Mouse (Mus musculus) heart, embryonic 12.5 days (tissue): ENCODE results near the gene Ahnak2. TPM values are rescaled to one million over a fixed set of nuclear protein-coding genes. Genes with fewer than 3 reads are reported as not detected.

Source experiments
- ATAC-seq: fragments of 200-750 bp; cut with Nextera tagmentation; 2 replicates; pipeline ENCODE4 v1.8.0; 2017; ENCODE audit warnings: moderate TSS enrichment, moderate library complexity; ENCODE audit not compliant: insufficient number of reproducible peaks, low FRiP score
- H3K27ac ChIP-seq: fragments of 300-500 bp; sonication (generic); 2 replicates; pipeline ENCODE4 v1.5.1; 2016; ENCODE audit warnings: mild to moderate bottlenecking, moderate library complexity; ENCODE audit not compliant: poor library complexity, severe bottlenecking
- H3K27me3 ChIP-seq: fragments of 300-500 bp; sonication (generic); replicated peaks from 2 replicates; pipeline ENCODE4 v1.6.1; 2016; ENCODE audit warnings: mild to moderate bottlenecking, moderate library complexity
- H3K36me3 ChIP-seq: fragments of 300-500 bp; sonication (generic); 2 replicates; pipeline ENCODE4 v1.6.1; 2016; ENCODE audit warnings: mild to moderate bottlenecking, moderate library complexity
- H3K4me1 ChIP-seq: fragments of 300-500 bp; sonication (generic); replicated peaks from 2 replicates; pipeline ENCODE4 v1.6.1; 2016; ENCODE audit warnings: mild to moderate bottlenecking
- H3K4me2 ChIP-seq: fragments of 300-500 bp; sonication (generic); 2 replicates; pipeline ENCODE4 v1.6.1; 2016; ENCODE audit warnings: mild to moderate bottlenecking, moderate library complexity
- H3K4me3 ChIP-seq: fragments of 300-500 bp; sonication (generic); 2 replicates; pipeline ENCODE4 v1.5.1; 2016; ENCODE audit warnings: mild to moderate bottlenecking
- H3K9ac ChIP-seq: fragments of 300-500 bp; sonication (generic); 2 replicates; pipeline ENCODE4 v1.6.1; 2016; ENCODE audit warnings: mild to moderate bottlenecking, moderate library complexity
- H3K9me3 ChIP-seq: fragments of 300-500 bp; sonication (generic); replicated peaks from 2 replicates; pipeline ENCODE4 v1.6.1; 2016; ENCODE audit warnings: mild to moderate bottlenecking, moderate library complexity
- WGBS: fragments of 180-500 bp; shearing (Covaris S2); methylation state at CpG from one replicate; pipeline ENCODE4 v1.1.7; 2016; 5-methylcytosine and 5-hydroxymethylcytosine counted together
- polyA plus RNA-seq: library from polyadenylated mRNA; unstranded; fragments of >200 nt; fragmentation: Nextera tagmentation; extraction: Ambion mirVana; gene quantifications from 2 replicates; pipeline ENCODE4 v1.2.1, GENCODE M21; 2016

Gene Ahnak2
- polyA plus RNA-seq, 1 experiment from 2014 or later, result 1.4 TPM

GRCm38 (mm10) chr12:112795466-112796104, 6.9 kb downstream of the Ahnak2 start:
- peak; percentile 63 for ATAC-seq
- H3K27me3 ChIP-seq, result peaks cover 35% of the 10 kb centered on the region
- no peaks in the 10 kb centered on the region for H3K36me3 ChIP-seq
- H3K27ac ChIP-seq, result no peak overlapping the region
- H3K4me3 ChIP-seq, result 0 out of 2 replicates have a peak overlapping the region, but pooled peaks have one; percentile 13
- H3K9ac ChIP-seq, result peak overlapping the region; percentile 34; the same call in 1 of the 2 replicates
- 48% methylated on average over 18 of the region's 18 CpGs for WGBS
- H3K4me1 ChIP-seq, result peaks cover 56% of the 10 kb centered on the region
- H3K9me3 ChIP-seq, result no peaks in the 10 kb centered on the region
- H3K4me2 ChIP-seq, result peak overlapping the region; percentile 38

GRCm38 (mm10) chr12:112794998-112795397, 7.5 kb downstream of the Ahnak2 start:
- Histone ChIP-seq H3K36me3 (no peaks in the 10 kb centered on the region), H3K27me3 (peaks cover 33% of the 10 kb centered on the region), H3K9ac (0 out of 2 replicates have a peak overlapping the region, but pooled peaks have one; percentile 34), H3K4me2 (peak overlapping the region; percentile 38), H3K4me3 (no peak overlapping the region), H3K27ac (0 out of 2 replicates have a peak overlapping the region, but pooled peaks have one; percentile 70), H3K9me3 (no peaks in the 10 kb centered on the region), H3K4me1 (peaks cover 55% of the 10 kb centered on the region)
- no peak for ATAC-seq
- WGBS, result 86% methylated on average over 5 of the region's 5 CpGs

- H3K27me3 ChIP-seq, result peaks cover 27% of the 10 kb centered on the region
- H3K4me3 ChIP-seq, result no peak overlapping the region
- H3K27ac ChIP-seq, result peak overlapping the region; percentile 70
- H3K9me3 ChIP-seq, result no peaks in the 10 kb centered on the region
- 14% methylated on average over 7 of the region's 7 CpGs for WGBS
- peaks cover 55% of the 10 kb centered on the region for H3K4me1 ChIP-seq
- H3K4me2 ChIP-seq, result peak overlapping the region; percentile 48
- H3K9ac ChIP-seq, result no peak overlapping the region
- H3K36me3 ChIP-seq, result no peaks in the 10 kb centered on the region
- ATAC-seq, result no peak
Measured at GRCm38 (mm10) chr12:112794356-112794816, 8.1 kb downstream of the Ahnak2 start.

GRCm38 (mm10) chr12:112793601-112794355, 8.7 kb downstream of the Ahnak2 start:
- Histone ChIP-seq H3K27me3 (peaks cover 21% of the 10 kb centered on the region), H3K4me2 (peak overlapping the region; percentile 48), H3K27ac (peak overlapping the region; percentile 70), H3K4me1 (peaks cover 55% of the 10 kb centered on the region), H3K9ac (no peak overlapping the region), H3K36me3 (no peaks in the 10 kb centered on the region), H3K9me3 (no peaks in the 10 kb centered on the region), H3K4me3 (no peak overlapping the region)
- peak; percentile 75 for ATAC-seq
- 55% methylated on average over 13 of the region's 13 CpGs for WGBS

- Histone ChIP-seq H3K9me3 (no peaks in the 10 kb centered on the region), H3K9ac (no peak overlapping the region), H3K4me2 (no peak overlapping the region), H3K27ac (no peak overlapping the region), H3K27me3 (peaks cover 12% of the 10 kb centered on the region), H3K4me3 (no peak overlapping the region), H3K36me3 (no peaks in the 10 kb centered on the region), H3K4me1 (peaks cover 32% of the 10 kb centered on the region)
- ATAC-seq, result no peak
- 71% methylated on average over 8 of the region's 8 CpGs for WGBS
Measured at GRCm38 (mm10) chr12:112791026-112791425, 11.4 kb downstream of the Ahnak2 start.

- peaks cover 10% of the 10 kb centered on the region for H3K9me3 ChIP-seq
- H3K27me3 ChIP-seq, result no peaks in the 10 kb centered on the region; the same call in 1 of the 2 replicates
- WGBS, result 85% methylated on average over 10 of the region's 10 CpGs
- ATAC-seq, result no peak
- H3K4me3 ChIP-seq, result no peak overlapping the region
- peaks cover 13% of the 10 kb centered on the region for H3K4me1 ChIP-seq
- no peak overlapping the region for H3K9ac ChIP-seq
- H3K4me2 ChIP-seq, result no peak overlapping the region
- no peaks in the 10 kb centered on the region for H3K36me3 ChIP-seq
- H3K27ac ChIP-seq, result no peak overlapping the region
Measured at GRCm38 (mm10) chr12:112774481-112774880, 28.0 kb downstream of the Ahnak2 start.

- H3K4me1 ChIP-seq, result peaks cover 17% of the 10 kb centered on the region
- 65% methylated on average over 6 of the region's 6 CpGs for WGBS
Measured at GRCm38 (mm10) chr12:112774026-112774425, 28.4 kb downstream of the Ahnak2 start.

GRCm38 (mm10) chr12:112773366-112773765, 29.1 kb downstream of the Ahnak2 start:
- Histone ChIP-seq H3K4me2 (peak overlapping the region; percentile 47), H3K4me3 (0 out of 2 replicates have a peak overlapping the region, but pooled peaks have one; percentile 10)
- WGBS, result 19% methylated on average over 9 of the region's 9 CpGs

More at GRCm38 (mm10) chr12:112774026-112774425, 28.4 kb downstream of the Ahnak2 start:
- no peak for ATAC-seq
- peaks cover 10% of the 10 kb centered on the region for H3K9me3 ChIP-seq
- no peaks in the 10 kb centered on the region for H3K36me3 ChIP-seq
- no peak overlapping the region for H3K9ac ChIP-seq
- H3K4me3 ChIP-seq, result no peak overlapping the region
- H3K27me3 ChIP-seq, result no peaks in the 10 kb centered on the region; the same call in 1 of the 2 replicates
- no peak overlapping the region for H3K27ac ChIP-seq
- H3K4me2 ChIP-seq, result no peak overlapping the region

GRCm38 (mm10) chr12:112772306-112772705, 30.2 kb downstream of the Ahnak2 start:
- H3K4me1 ChIP-seq, result peaks cover 20% of the 10 kb centered on the region
- no peaks in the 10 kb centered on the region for H3K36me3 ChIP-seq
- no peak for ATAC-seq
- peaks cover 10% of the 10 kb centered on the region for H3K9me3 ChIP-seq
- no peaks in the 10 kb centered on the region; the same call in 1 of the 2 replicates for H3K27me3 ChIP-seq
- H3K9ac ChIP-seq, result no peak overlapping the region
- H3K4me3 ChIP-seq, result no peak overlapping the region
- H3K27ac ChIP-seq, result no peak overlapping the region
- no peak overlapping the region for H3K4me2 ChIP-seq
- 88% methylated on average over 14 of the region's 14 CpGs for WGBS

More at GRCm38 (mm10) chr12:112773366-112773765, 29.1 kb downstream of the Ahnak2 start:
- H3K36me3 ChIP-seq, result no peaks in the 10 kb centered on the region
- H3K27me3 ChIP-seq, result no peaks in the 10 kb centered on the region; the same call in 1 of the 2 replicates
- no peak overlapping the region for H3K27ac ChIP-seq
- peak overlapping the region; percentile 37; the same call in 1 of the 2 replicates for H3K9ac ChIP-seq
- H3K9me3 ChIP-seq, result peaks cover 10% of the 10 kb centered on the region
- ATAC-seq, result no peak
- H3K4me1 ChIP-seq, result peaks cover 18% of the 10 kb centered on the region

GRCm38 (mm10) chr12:112770396-112770795, 32.1 kb downstream of the Ahnak2 start:
- Histone ChIP-seq H3K27me3 (no peaks in the 10 kb centered on the region; the same call in 1 of the 2 replicates), H3K4me3 (no peak overlapping the region), H3K27ac (no peak overlapping the region), H3K9me3 (peaks cover 7% of the 10 kb centered on the region; the same call in 1 of the 2 replicates), H3K4me1 (peaks cover 20% of the 10 kb centered on the region), H3K4me2 (no peak overlapping the region), H3K9ac (no peak overlapping the region), H3K36me3 (no peaks in the 10 kb centered on the region)
- ATAC-seq, result no peak
- 80% methylated on average over 4 of the region's 4 CpGs for WGBS

- 0 out of 2 replicates have a peak, but pooled peaks cover under 1% of the 10 kb centered on the region for H3K9me3 ChIP-seq
- H3K4me3 ChIP-seq, result no peak overlapping the region
- H3K27me3 ChIP-seq, result no peaks in the 10 kb centered on the region; the same call in 1 of the 2 replicates
- H3K4me2 ChIP-seq, result peak overlapping the region; percentile 24
- no peak for ATAC-seq
- H3K9ac ChIP-seq, result no peak overlapping the region
- no peak overlapping the region for H3K27ac ChIP-seq
- WGBS, result 63% methylated on average over 2 of the region's 2 CpGs
- no peaks in the 10 kb centered on the region for H3K36me3 ChIP-seq
- H3K4me1 ChIP-seq, result peaks cover 20% of the 10 kb centered on the region
Measured at GRCm38 (mm10) chr12:112769751-112770150, 32.7 kb downstream of the Ahnak2 start.
